In genomic region chr6:11476950-11477349, GRCm38 (mm10) we compare ENCODE assay signal across 21 mouse cellular contexts.
A peak's percentile ranks its signal among the peaks of the same experiment; 100 is the strongest.
DNase-seq lines count a peak whose midpoint lies in the region; ATAC-seq lines count a peak whose summit lies in the region.
"Had no signal": no experiment of that assay in that cellular context is flagged by ENCODE, and none has a peak within 500 bp of the region (broad histone marks: within the 10 kb centered on the region; RNA-seq: fewer than 3 reads in every experiment).

No protein-coding gene starts in this region.

- H3K4me2 ChIP-seq in hindbrain, embryonic 11.5 days (replicated peaks; ENCODE audit: low read depth, low read length) = no peak overlapping the region
- no peak overlapping the region for H3K4me2 ChIP-seq in hindbrain, embryonic 13.5 days
- H3K4me2 ChIP-seq: embryonic facial prominence, embryonic 12.5 days; forebrain, embryonic 13.5 days; heart, embryonic 12.5 days; hindbrain, embryonic 12.5 days; intestine, embryonic 15.5 days had no signal

- 0 out of 2 replicates have a peak, but pooled peaks have one; percentile 56 for ATAC-seq in hindbrain, embryonic 11.5 days (ENCODE audit: low FRiP score)
- no peak for ATAC-seq in hindbrain, embryonic 13.5 days (ENCODE audit: low FRiP score)
- ATAC-seq: forebrain, embryonic 13.5 days; forebrain, postnatal 0 days; intestine, embryonic 15.5 days; Patski had no signal

- H3K27ac ChIP-seq in hindbrain, embryonic 11.5 days (ENCODE audit: low read depth, low read length) = no peak overlapping the region
- H3K27ac ChIP-seq in hindbrain, embryonic 13.5 days = no peak overlapping the region
- H3K27ac ChIP-seq: embryonic facial prominence, embryonic 12.5 days; forebrain, embryonic 13.5 days; gastrocnemius, adult 2 months; hindbrain, embryonic 12.5 days; intestine, embryonic 15.5 days had no signal

- H3K4me3 ChIP-seq in hindbrain, embryonic 11.5 days (ENCODE audit: low read depth, low read length) = no peak overlapping the region
- no peak overlapping the region for H3K4me3 ChIP-seq in hindbrain, embryonic 13.5 days
- H3K4me3 ChIP-seq: embryonic facial prominence, embryonic 12.5 days; forebrain, embryonic 13.5 days; gastrocnemius, adult 2 months; heart, embryonic 12.5 days; hindbrain, embryonic 12.5 days; intestine, embryonic 15.5 days had no signal

- no peaks in the 10 kb centered on the region for H3K9me3 ChIP-seq in hindbrain, embryonic 11.5 days (ENCODE audit: control insufficient read depth, low read length)
- H3K9me3 ChIP-seq in hindbrain, embryonic 13.5 days = no peaks in the 10 kb centered on the region
- H3K9me3 ChIP-seq: embryonic facial prominence, embryonic 12.5 days; forebrain, embryonic 13.5 days; heart, embryonic 12.5 days; hindbrain, embryonic 12.5 days; intestine, embryonic 15.5 days had no signal

- WGBS in hindbrain, embryonic 11.5 days = 38% methylated on average over 2 of the region's 2 CpGs
- 32% methylated on average over 2 of the region's 2 CpGs for WGBS in hindbrain, embryonic 13.5 days

- H3K36me3 ChIP-seq in hindbrain, embryonic 11.5 days (ENCODE audit: control insufficient read depth, insufficient read depth, low read length) = no peaks in the 10 kb centered on the region
- no peaks in the 10 kb centered on the region for H3K36me3 ChIP-seq in hindbrain, embryonic 13.5 days
- H3K36me3 ChIP-seq: embryonic facial prominence, embryonic 12.5 days; heart, embryonic 12.5 days; hindbrain, embryonic 12.5 days; intestine, embryonic 15.5 days had no signal

- no peaks in the 10 kb centered on the region for H3K4me1 ChIP-seq in hindbrain, embryonic 11.5 days (replicated peaks; ENCODE audit: control insufficient read depth, insufficient read depth, low read length)
- H3K4me1 ChIP-seq in hindbrain, embryonic 13.5 days (replicated peaks) = no peaks in the 10 kb centered on the region
- H3K4me1 ChIP-seq: embryonic facial prominence, embryonic 12.5 days; forebrain, embryonic 13.5 days; heart, embryonic 12.5 days; hindbrain, embryonic 12.5 days; intestine, embryonic 15.5 days had no signal

- no peaks in the 10 kb centered on the region for H3K27me3 ChIP-seq in hindbrain, embryonic 11.5 days (ENCODE audit: control insufficient read depth, insufficient read depth, low read length)
- no peaks in the 10 kb centered on the region for H3K27me3 ChIP-seq in hindbrain, embryonic 13.5 days
- H3K27me3 ChIP-seq: embryonic facial prominence, embryonic 12.5 days; forebrain, embryonic 13.5 days; heart, embryonic 12.5 days; hindbrain, embryonic 12.5 days; intestine, embryonic 15.5 days; Patski had no signal

- DNase-seq in cerebellum, postnatal 10 days = peak; percentile 1 to 2
- no peak for DNase-seq in cerebellum, postnatal 14 days
- peak; percentile 4 for DNase-seq in hindbrain, embryonic 11.5 days (ENCODE audit: low spot score)
- DNase-seq in retina, embryonic 14.5 days (ENCODE audit: low spot score) = peak; percentile 24
- DNase-seq in retina, postnatal 1 day = no peak
- DNase-seq in ovary, postnatal 14 days (ENCODE audit: low spot score) = no peak
- DNase-seq: adrenal gland, adult 2 months; adrenal gland, postnatal 25 days; B cell, adult 2 months; cerebellum, adult 2 months; cerebellum, postnatal 25 days; forebrain, postnatal 0 days; gastrocnemius, adult 2 months; gastrocnemius, postnatal 25 days had no signal

- H3K9ac ChIP-seq in hindbrain, embryonic 11.5 days (ENCODE audit: low read depth, low read length) = no peak overlapping the region
- H3K9ac ChIP-seq in hindbrain, embryonic 13.5 days = no peak overlapping the region
- H3K9ac ChIP-seq: embryonic facial prominence, embryonic 12.5 days; forebrain, embryonic 13.5 days; forebrain, postnatal 0 days; heart, embryonic 12.5 days; hindbrain, embryonic 12.5 days; intestine, embryonic 15.5 days had no signal

Comparison
In these comparisons a context has a peak if more than half of its experiments do, and no peak if none do; other contexts are left out.
1. DNase-seq: peak in cerebellum, postnatal 10 days (2 of 2), hindbrain, embryonic 11.5 days (single experiment) and retina, embryonic 14.5 days (single experiment); none in cerebellum, postnatal 14 days (0 of 2), retina, postnatal 1 day (single experiment) and ovary, postnatal 14 days (single experiment).